Mouse (Mus musculus) heart, postnatal 25 days (tissue): Measurements from ENCODE around the gene Cox16. TPM values are rescaled to one million over a fixed set of nuclear protein-coding genes. Genes with fewer than 3 reads are reported as not detected.

ENCODE experiments used
- DNase-seq: peaks from one replicate; pipeline ENCODE4 v3.0.0; 2022; ENCODE audit warnings: low spot score
- intact Hi-C: fragments of 180-260 bp; cut with DNase I; formaldehyde crosslinking; loops from one replicate; pipeline ENCODE4 v1.15.1; 2025
- total RNA-seq, 2 experiments: library from RNA; stranded (reverse); gene quantifications; 2 replicates each; pipeline ENCODE4 v1.2.3; 2021

Gene Cox16
- total RNA-seq, 2 experiments from 2014 or later = 57.0 to 61.5 TPM

DNA sequence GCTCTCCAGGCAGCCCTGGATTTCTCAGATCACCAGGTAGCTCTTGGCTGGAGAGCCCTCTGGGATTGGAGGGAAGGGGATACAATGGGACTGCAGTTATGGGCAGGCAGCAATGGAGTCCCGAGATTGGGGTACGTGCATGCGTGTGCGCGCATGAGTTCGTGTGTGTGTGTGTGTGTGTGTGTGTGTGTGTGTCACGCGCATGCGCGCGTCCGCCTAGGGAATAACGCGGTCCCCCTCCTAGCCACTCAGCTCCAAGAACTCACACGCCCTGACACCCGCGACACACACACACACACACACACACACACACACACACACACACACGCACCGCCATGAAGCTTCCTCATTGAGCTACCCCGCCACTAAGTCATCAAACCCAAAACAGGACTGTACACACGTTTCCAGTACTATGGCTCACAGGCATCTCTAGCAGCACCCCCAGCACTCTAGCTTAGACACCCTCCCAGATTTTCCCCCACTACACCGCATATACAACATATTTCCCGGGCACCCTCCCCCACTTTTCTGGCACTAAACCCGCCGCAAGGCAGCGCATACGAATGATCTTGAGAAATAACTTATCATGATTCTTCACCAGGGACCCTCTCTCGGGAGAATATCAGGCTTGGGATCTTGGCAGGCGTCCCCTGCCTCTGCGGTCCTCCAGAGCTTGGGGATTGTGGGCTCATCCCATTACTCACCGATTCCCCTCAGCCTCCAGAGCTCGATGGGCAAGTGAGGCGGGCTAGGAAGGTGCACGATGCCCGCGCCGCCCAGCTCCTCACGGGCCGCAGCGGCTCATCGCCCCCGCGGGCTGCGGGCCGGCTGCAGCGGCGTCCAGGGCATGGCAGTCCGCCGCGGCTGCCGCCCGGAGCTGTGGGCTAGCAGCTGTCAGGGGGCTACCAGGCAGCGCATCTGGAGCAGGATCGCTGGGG is 152.7 kb downstream of the Cox16 start:
- DNase-seq = no peak
- intact Hi-C loops = no loop called here

DNA sequence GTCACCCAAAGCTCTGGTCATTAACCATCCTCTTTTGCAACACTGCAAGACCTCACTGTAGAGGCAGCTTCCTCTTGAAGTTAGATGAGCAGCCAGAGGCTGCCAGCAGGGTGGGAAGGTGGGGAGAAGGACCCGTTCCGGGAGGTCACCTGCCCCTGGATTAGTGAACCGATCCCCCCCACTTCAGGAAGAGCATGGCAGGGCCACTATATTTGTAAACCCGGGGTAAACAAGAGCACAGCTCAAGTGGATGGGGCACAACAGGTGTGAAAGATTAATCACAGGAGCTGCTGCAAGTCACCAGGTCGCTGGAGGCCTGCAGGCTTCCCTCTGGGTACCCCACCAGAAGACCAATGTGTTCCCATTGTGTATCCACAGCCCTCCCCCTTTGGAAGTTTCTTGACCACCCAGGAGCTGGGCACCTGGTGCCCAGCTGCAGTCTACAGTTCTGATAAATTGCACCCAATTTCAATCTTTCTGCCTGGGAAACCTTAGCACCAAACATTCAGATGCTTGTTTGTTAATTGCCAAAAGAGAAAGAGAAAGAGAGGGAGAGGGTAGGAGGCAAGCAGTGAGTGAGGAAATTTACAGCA is 153.8 kb downstream of the Cox16 start:
- intact Hi-C loops = no loop called here
- no peak for DNase-seq

DNA sequence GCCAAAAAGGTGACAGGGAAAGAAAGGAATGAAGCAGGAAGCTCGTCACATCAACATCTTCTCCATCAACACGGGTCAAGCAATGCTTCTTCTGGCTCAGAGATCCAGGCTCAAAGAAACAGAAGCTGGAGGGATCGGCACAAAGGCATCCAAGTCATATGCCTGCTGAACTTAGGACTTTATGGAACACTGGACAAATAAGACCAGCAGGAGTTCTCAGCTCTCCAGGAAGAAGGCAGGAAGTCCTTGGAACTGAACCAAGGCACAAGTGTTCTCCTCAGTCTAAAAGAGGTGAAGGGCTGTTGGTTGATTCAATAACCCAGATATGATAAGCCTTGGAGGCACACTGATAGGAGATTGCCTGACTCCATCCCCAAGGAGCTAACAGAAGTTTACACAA is 159.9 kb downstream of the Cox16 start:
- intact Hi-C loops = no loop called here
- DNase-seq = no peak

DNA sequence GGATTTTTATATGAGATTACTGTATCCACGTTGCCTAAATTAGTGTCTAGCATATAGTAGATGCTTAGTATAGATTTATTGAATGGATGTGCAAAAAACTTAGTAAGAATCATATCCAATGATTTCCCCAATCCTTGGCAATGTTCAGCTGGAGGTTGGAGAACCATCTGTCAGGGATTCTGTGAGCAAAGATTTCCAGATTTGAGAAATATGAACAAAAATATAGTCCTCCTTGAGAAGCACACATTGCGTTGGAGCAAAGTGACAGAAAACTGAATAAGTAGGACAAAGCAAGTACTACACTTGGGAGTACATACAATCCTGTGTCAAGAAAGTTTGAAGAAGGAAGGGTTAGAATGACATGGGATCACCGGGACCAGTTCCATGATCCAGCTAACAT is 160.8 kb downstream of the Cox16 start:
- DNase-seq = no peak
- intact Hi-C loops = no loop called here

DNA sequence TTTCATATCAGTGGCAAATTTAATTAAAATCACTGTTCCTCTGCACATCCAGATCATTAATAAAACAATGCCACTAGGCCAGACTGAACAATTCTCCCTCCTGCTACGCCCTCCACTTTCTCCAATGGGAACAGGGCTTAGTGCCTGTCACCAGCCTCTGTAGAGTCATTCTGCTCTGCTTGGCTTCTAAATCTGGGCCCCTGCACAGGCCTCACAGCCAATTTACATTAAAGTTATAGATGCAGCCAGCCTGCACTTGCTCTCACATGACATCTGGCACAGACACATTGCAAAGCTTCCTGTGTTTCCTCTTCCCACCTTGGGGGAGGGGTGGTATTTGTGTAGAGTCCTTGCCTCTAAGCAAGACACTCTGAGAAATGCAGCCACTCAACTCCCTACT is 163.9 kb downstream of the Cox16 start:
- DNase-seq = no peak
- intact Hi-C loops = no loop called here

DNA sequence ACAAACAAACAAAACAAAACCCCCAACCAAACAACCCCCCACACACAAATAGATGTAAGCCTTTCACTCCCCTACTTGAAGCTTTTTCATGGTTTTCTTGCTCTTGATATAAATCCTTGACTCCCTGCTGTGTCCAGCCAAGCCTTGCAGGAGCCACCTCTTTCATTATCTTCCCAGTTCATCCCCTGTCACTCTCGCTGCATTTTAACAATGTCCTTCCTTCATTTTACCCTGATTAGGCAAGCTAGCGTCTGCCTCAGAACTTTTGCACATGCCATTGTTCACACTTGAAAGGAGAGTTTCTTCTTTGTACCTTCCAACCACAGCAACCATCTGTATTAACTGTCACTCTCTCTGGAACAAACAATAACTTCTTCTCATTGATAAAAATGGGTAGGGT is 167.1 kb downstream of the Cox16 start:
- intact Hi-C loops = no loop called here
- no peak for DNase-seq

DNA sequence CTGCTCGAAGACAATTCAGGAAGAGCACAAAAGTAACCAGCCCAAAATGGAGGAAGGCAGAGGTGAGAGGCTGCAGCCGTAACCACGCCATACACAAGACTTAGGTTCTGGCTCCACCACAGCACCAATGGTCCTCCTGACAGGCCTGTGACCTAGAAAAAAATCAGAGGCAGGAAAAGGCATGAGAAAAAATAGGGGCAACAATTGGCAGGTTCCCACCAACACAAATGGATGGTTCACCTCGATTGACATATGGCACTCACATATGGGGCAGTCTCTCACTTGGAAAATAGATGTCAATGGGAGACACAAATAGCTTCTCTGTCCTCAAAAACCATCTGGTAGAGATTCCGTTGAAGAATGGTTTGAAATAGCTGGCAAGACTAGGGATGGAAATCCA is 169.0 kb downstream of the Cox16 start:
- no peak for DNase-seq
- intact Hi-C loops = no loop called here

Other genes starting within 250 kb of the Cox16 start
- under 1 TPM; 0.11 to 0.13 TPM for gene Slc8a3, start 151.9 kb downstream of the Cox16 start, total RNA-seq
- gene Gm4787, start 105.7 kb downstream of the Cox16 start, total RNA-seq = under 1 TPM; 0.22 to 0.42 TPM
- under 1 TPM; 0.34 to 0.56 TPM for gene Adam4, start 63.2 kb downstream of the Cox16 start, total RNA-seq
- gene Gm20498, start 47.8 kb upstream of the Cox16 start, total RNA-seq = 10 to 100 TPM; 42.3 to 46.7 TPM
- 10 to 100 TPM; 42.5 to 43.6 TPM for gene Synj2bp, start 47.8 kb upstream of the Cox16 start, total RNA-seq
- gene Adam21, start 83.3 kb upstream of the Cox16 start, total RNA-seq = under 1 TPM in 1 of 2 experiments, not detected in 1; 0.11 TPM
- 10 to 100 TPM; 12.0 TPM for gene Med6, start 109.9 kb upstream of the Cox16 start, total RNA-seq
- gene Ttc9, start 146.1 kb upstream of the Cox16 start, total RNA-seq = 1 to 10 TPM; 3.1 to 3.4 TPM